Mouse (Mus musculus) hindbrain, embryonic 14.5 days (tissue): ENCODE data around the gene Rgs5. TPM values are rescaled to one million over a fixed set of nuclear protein-coding genes. Genes with fewer than 3 reads are reported as not detected.

ENCODE experiments used
- ATAC-seq: fragments of 200-750 bp; cut with Nextera tagmentation; 2 replicates; pipeline ENCODE4 v1.8.0; 2017; ENCODE audit warnings: moderate number of reproducible peaks, mild to moderate bottlenecking, moderate TSS enrichment, moderate library complexity; ENCODE audit not compliant: low FRiP score
- DNase-seq: peaks from one replicate; pipeline ENCODE4 v3.0.0-alpha.2; 2015; ENCODE audit warnings: low spot score
- H3K27ac ChIP-seq: fragments of 300-500 bp; sonication (generic); 2 replicates; pipeline ENCODE4 v1.5.1; 2014; ENCODE audit warnings: mild to moderate bottlenecking, moderate library complexity
- H3K27me3 ChIP-seq: fragments of 300-500 bp; sonication (generic); 2 replicates; pipeline ENCODE4 v1.6.1; 2014; ENCODE audit warnings: mild to moderate bottlenecking, low read length, mixed read lengths; ENCODE audit not compliant: control insufficient read depth, insufficient read depth
- H3K36me3 ChIP-seq: fragments of 300-500 bp; sonication (generic); replicated peaks from 2 replicates; pipeline ENCODE4 v1.6.1; 2014; ENCODE audit not compliant: control insufficient read depth, insufficient read depth
- H3K4me1 ChIP-seq: fragments of 300-500 bp; sonication (generic); replicated peaks from 2 replicates; pipeline ENCODE4 v1.6.1; 2014; ENCODE audit warnings: antibody characterized with exemption, low read length, mixed read lengths; ENCODE audit not compliant: control insufficient read depth, insufficient read depth
- H3K4me2 ChIP-seq: fragments of 300-500 bp; sonication (generic); replicated peaks from 2 replicates; pipeline ENCODE4 v1.6.1; 2014; ENCODE audit warnings: mild to moderate bottlenecking, moderate library complexity
- H3K4me3 ChIP-seq: fragments of 300-500 bp; sonication (generic); replicated peaks from 2 replicates; pipeline ENCODE4 v1.5.1; 2014; ENCODE audit warnings: mild to moderate bottlenecking, low read length
- H3K9ac ChIP-seq: fragments of 300-500 bp; sonication (generic); 2 replicates; pipeline ENCODE4 v1.6.1; 2014
- H3K9me3 ChIP-seq: fragments of 300-500 bp; sonication (generic); 2 replicates; pipeline ENCODE4 v1.6.1; 2016; ENCODE audit warnings: low read length; ENCODE audit not compliant: control insufficient read depth
- WGBS: fragments of 180-500 bp; shearing (Covaris S2); extraction: QIAGEN DNeasy Blood & Tissue Kit; methylation state at CpG from one replicate; pipeline ENCODE4 v1.1.7; 2014; 5-methylcytosine and 5-hydroxymethylcytosine counted together
- polyA plus RNA-seq: library from polyadenylated mRNA; unstranded; fragments of >200 nt; fragmentation: Nextera tagmentation; extraction: Ambion mirVana; gene quantifications from 2 replicates; pipeline ENCODE4 v1.2.1, GENCODE M21; 2014

Gene Rgs5
- polyA plus RNA-seq = 24.2 and 25.6 TPM in 2 replicates

DNA sequence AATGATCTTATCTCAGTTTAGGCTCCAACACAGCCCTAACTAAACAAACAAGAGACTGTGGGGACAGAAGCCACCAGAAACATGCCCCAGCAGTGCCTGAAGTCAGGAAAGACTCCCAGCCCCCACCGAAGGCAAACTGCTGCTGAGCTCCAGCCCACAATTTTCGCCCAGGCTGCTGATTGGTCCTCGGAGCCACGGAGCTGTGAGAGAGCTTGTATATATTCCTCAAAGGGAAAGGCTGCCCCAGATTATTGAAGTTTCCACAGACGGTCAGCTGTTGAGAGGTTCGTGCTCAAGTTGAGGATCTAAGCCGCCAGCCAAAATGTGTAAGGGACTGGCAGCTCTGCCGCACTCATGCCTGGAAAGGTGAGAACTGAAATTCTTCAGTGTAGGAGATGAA is at the start of gene Rgs5:
TSS of gene Rgs5 (plus strand) at position 246 of the 400 bp plus-strand sequence.
- H3K4me1 ChIP-seq = peaks cover 4% of the 10 kb centered on the region
- ATAC-seq (no peak), DNase-seq (no peak)
- H3K4me3 ChIP-seq = no peak within 1 kb of the TSS
- H3K27me3 ChIP-seq = no peaks in the 10 kb centered on the region
- no peaks in the 10 kb centered on the region for H3K36me3 ChIP-seq
- 41% methylated on average over 8 of the region's 8 CpGs for WGBS
- H3K4me2 ChIP-seq = peak within 1 kb of the TSS; percentile 17
- no peaks in the 10 kb centered on the region for H3K9me3 ChIP-seq
- H3K9ac ChIP-seq = no peak within 1 kb of the TSS
- H3K27ac ChIP-seq = no peak within 1 kb of the TSS

GRCm38 (mm10) chr1:169606164-169606563 is 49.1 kb upstream of the Rgs5 start:
- H3K4me2 ChIP-seq = no peak overlapping the region
- H3K27ac ChIP-seq = no peak overlapping the region
- H3K9me3 ChIP-seq = no peaks in the 10 kb centered on the region
- no peaks in the 10 kb centered on the region for H3K36me3 ChIP-seq
- DNase-seq (no peak), ATAC-seq (no peak)
- H3K27me3 ChIP-seq = no peaks in the 10 kb centered on the region
- H3K4me1 ChIP-seq = no peaks in the 10 kb centered on the region
- no peak overlapping the region for H3K4me3 ChIP-seq
- WGBS = 57% methylated on average over 3 of the region's 3 CpGs
- H3K9ac ChIP-seq = no peak overlapping the region

GRCm38 (mm10) chr1:169629738-169630137 is 25.6 kb upstream of the Rgs5 start:
- no peak for ATAC-seq
- WGBS = 78% methylated on average over 7 of the region's 7 CpGs

GRCm38 (mm10) chr1:169637251-169637750 is 18.0 kb upstream of the Rgs5 start:
- no peak overlapping the region for H3K9ac ChIP-seq
- 80% methylated on average over 14 of the region's 14 CpGs for WGBS

More at GRCm38 (mm10) chr1:169629738-169630137, 25.6 kb upstream of the Rgs5 start:
- H3K9me3 ChIP-seq = no peaks in the 10 kb centered on the region
- no peak overlapping the region for H3K27ac ChIP-seq
- no peaks in the 10 kb centered on the region for H3K36me3 ChIP-seq
- H3K9ac ChIP-seq = no peak overlapping the region
- no peak overlapping the region for H3K4me3 ChIP-seq
- no peak for DNase-seq
- no peaks in the 10 kb centered on the region for H3K4me1 ChIP-seq
- no peak overlapping the region for H3K4me2 ChIP-seq
- no peaks in the 10 kb centered on the region for H3K27me3 ChIP-seq

DNA sequence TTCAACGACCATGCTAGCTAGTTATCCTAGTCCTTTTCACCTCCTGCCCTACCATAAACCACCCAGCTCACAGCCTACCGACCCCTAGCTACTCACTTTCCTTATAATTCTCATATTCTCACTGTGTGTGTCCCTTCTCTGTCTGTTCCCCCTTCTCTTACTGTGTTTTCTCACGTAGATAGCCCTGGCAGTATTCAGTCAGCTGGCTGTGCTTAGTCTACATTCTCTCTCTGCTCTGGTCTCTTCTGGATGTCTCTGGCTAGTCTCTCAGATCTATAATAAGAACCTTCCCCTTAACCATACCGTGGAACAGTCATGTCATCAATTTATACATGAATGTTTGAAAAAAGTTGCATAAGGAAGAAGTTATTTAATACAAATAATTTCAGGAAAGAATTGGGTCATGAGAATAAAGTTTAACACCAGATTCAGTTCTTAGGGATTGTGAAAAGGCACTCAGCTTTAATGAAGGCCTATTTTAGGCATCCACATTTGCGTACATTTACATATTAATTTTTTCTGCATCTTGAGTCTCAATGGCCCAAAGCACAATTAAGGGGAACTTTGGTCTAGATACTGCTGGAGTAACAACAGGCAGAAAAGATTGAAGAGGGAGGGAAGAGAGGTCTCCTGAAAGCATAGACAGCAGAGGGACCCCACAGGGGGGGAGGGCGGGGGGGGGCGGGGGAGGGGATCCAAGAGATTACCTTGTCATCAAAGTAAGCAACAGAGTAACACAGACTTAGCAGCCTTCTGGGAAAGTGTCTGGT is 10.2 kb upstream of the Rgs5 start:
- 75% methylated on average over 7 of the region's 7 CpGs for WGBS
- no peak for DNase-seq
- ATAC-seq = no peak

More at GRCm38 (mm10) chr1:169637251-169637750, 18.0 kb upstream of the Rgs5 start:
- no peaks in the 10 kb centered on the region for H3K27me3 ChIP-seq
- no peak overlapping the region for H3K27ac ChIP-seq
- no peak overlapping the region for H3K4me2 ChIP-seq
- no peaks in the 10 kb centered on the region for H3K9me3 ChIP-seq
- H3K4me3 ChIP-seq = no peak overlapping the region
- no peaks in the 10 kb centered on the region for H3K4me1 ChIP-seq
- ATAC-seq (no peak), DNase-seq (no peak)
- H3K36me3 ChIP-seq = no peaks in the 10 kb centered on the region

DNA sequence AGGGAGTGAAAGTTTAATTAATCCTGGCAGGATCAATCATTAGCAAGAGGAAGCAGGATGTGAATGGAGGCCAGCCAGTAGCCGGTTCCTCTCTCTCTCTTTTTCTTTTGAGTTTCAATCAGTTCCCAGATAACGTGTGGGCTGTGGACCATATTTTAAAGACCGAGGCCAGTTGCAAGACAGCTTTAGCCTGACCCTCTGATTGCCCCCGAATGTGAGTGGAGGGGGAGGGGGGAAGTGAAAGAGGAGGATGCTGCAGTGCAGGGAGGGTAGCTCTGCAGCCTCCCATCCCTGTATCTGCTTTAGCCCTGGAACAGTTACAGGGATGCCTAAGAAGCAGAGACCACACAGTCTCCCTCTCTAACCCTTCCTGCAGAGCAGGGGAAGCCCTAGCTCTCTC is 4.2 kb downstream of the Rgs5 start:
- 18% methylated on average over 4 of the region's 4 CpGs for WGBS

More for the DNA sequence above, 10.2 kb upstream of the Rgs5 start:
- Histone ChIP-seq H3K4me2 (no peak overlapping the region), H3K4me3 (no peak overlapping the region), H3K9ac (no peak overlapping the region), H3K9me3 (no peaks in the 10 kb centered on the region), H3K4me1 (no peaks in the 10 kb centered on the region), H3K36me3 (no peaks in the 10 kb centered on the region), H3K27ac (no peak overlapping the region), H3K27me3 (no peaks in the 10 kb centered on the region)

GRCm38 (mm10) chr1:169667328-169667727 is 12.0 kb downstream of the Rgs5 start:
- Histone ChIP-seq H3K36me3 (no peaks in the 10 kb centered on the region), H3K27ac (no peak overlapping the region), H3K4me1 (no peaks in the 10 kb centered on the region), H3K9me3 (no peaks in the 10 kb centered on the region), H3K27me3 (no peaks in the 10 kb centered on the region), H3K4me3 (no peak overlapping the region), H3K4me2 (no peak overlapping the region), H3K9ac (no peak overlapping the region)
- ATAC-seq (no peak), DNase-seq (no peak)
- 77% methylated on average over 4 of the region's 4 CpGs for WGBS

More for the DNA sequence above, 4.2 kb downstream of the Rgs5 start:
- Histone ChIP-seq H3K9me3 (no peaks in the 10 kb centered on the region), H3K27me3 (no peaks in the 10 kb centered on the region), H3K4me1 (peaks cover 4% of the 10 kb centered on the region), H3K36me3 (no peaks in the 10 kb centered on the region), H3K4me2 (no peak overlapping the region), H3K27ac (no peak overlapping the region), H3K4me3 (no peak overlapping the region), H3K9ac (no peak overlapping the region)
- DNase-seq (no peak), ATAC-seq (no peak)

DNA sequence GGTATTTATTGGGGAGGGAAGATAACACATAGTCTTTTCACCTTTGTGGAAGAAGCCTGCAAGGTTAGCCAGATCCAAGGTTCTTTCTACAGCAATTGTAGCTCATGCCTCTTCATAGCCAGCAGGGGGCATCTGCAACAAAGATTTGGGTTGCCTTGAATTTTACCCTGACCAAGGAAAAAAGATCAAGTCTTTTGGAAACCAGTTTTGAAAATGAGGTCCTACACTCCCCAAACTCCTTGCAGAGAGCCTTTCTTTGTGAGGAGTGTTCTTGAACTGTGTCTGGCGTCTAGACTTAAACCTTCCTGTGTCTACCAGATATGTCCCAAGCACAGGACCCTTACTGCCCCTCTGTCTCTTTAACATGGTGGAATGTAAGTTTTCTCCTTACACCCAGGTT is 15.4 kb downstream of the Rgs5 start:
- H3K4me2 ChIP-seq = no peak overlapping the region
- no peak overlapping the region for H3K9ac ChIP-seq
- no peak overlapping the region for H3K27ac ChIP-seq
- ATAC-seq = no peak
- no peaks in the 10 kb centered on the region for H3K27me3 ChIP-seq
- DNase-seq = peak; percentile 83
- no peaks in the 10 kb centered on the region for H3K9me3 ChIP-seq
- no peaks in the 10 kb centered on the region for H3K4me1 ChIP-seq
- H3K36me3 ChIP-seq = no peaks in the 10 kb centered on the region
- 61% methylated on average over 1 of the region's 1 CpGs for WGBS
- no peak overlapping the region for H3K4me3 ChIP-seq

- Histone ChIP-seq H3K27me3 (no peaks in the 10 kb centered on the region), H3K4me3 (no peak overlapping the region), H3K4me1 (no peaks in the 10 kb centered on the region), H3K9ac (no peak overlapping the region), H3K4me2 (no peak overlapping the region), H3K9me3 (no peaks in the 10 kb centered on the region), H3K36me3 (no peaks in the 10 kb centered on the region), H3K27ac (no peak overlapping the region)
- no peak for DNase-seq
- no peak for ATAC-seq
- 87% methylated on average over 2 of the region's 2 CpGs for WGBS
These were observed 16.5 kb downstream of the Rgs5 start for GRCm38 (mm10) chr1:169671801-169672200.
